Mouse (Mus musculus) embryo, embryonic 9.5 days (tissue): ENCODE measurements at regions not wholly inside any gene's neighbourhood (a gene's known extent, or its start where the extent isn't known, plus 50 kb on each side); places are given as distances from the start of the nearest gene placed in this dataset.

Experiments used
- DNase-seq: peaks from one replicate; pipeline ENCODE4 v3.0.0-alpha.2; 2017; ENCODE audit errors: extremely low spot score

GRCm38 (mm10) chr1:57269679-57270354, 107.6 kb upstream of the 1700066M21Rik start:
- peak; percentile 59 for DNase-seq

GRCm38 (mm10) chr1:57272593-57272992, 104.8 kb upstream of the 1700066M21Rik start:
- DNase-seq, result no peak

GRCm38 (mm10) chr1:57281549-57281948, 95.9 kb upstream of the 1700066M21Rik start:
- DNase-seq, result no peak

- no peak for DNase-seq
Measured at GRCm38 (mm10) chr1:57296186-57296585, 81.2 kb upstream of the 1700066M21Rik start.

- DNase-seq, result no peak
Measured at GRCm38 (mm10) chr1:57298557-57298956, 78.9 kb upstream of the 1700066M21Rik start.

GRCm38 (mm10) chr1:57301260-57301979, 76.0 kb upstream of the 1700066M21Rik start:
- no peak for DNase-seq

GRCm38 (mm10) chr1:57301980-57302331, 75.5 kb upstream of the 1700066M21Rik start:
- DNase-seq, result no peak

- no peak for DNase-seq
Measured at GRCm38 (mm10) chr1:57304757-57305156, 72.7 kb upstream of the 1700066M21Rik start.

- DNase-seq, result no peak
Measured at GRCm38 (mm10) chr1:57322535-57322934, 54.9 kb upstream of the 1700066M21Rik start.

GRCm38 (mm10) chr1:57323118-57323517, 54.3 kb upstream of the 1700066M21Rik start:
- DNase-seq, result no peak

GRCm38 (mm10) chr1:57325585-57326165, 51.7 kb upstream of the 1700066M21Rik start:
- DNase-seq, result no peak
